In the genomic region with DNA sequence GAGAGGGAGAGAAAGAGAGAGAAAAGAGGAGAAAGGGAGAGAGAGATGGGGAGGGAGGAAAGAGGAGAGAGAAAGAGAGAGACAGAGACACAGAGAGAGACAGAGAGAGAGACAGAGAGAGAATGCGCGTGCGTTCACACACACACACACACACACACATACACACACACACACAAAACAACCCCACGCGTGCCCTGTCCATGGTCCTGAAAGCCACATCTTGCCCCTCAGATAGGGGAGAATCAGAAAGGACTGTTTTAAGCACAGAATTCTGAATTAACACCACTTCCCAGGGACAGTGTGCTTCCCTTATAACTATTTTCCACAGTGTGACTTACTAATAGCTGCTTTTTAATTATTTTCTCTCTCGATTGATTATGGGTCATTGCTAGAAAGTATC, we compare ENCODE assay signal across 12 mouse cellular contexts.
DNase-seq lines count a peak whose midpoint lies in the region; ATAC-seq lines count a peak whose summit lies in the region.
"Had no signal": no experiment of that assay in that cellular context is flagged by ENCODE, and none has a peak within 500 bp of the region (broad histone marks: within the 10 kb centered on the region; RNA-seq: fewer than 3 reads in every experiment).

No protein-coding gene starts in this region.

- no peak overlapping the region for H3K4me3 ChIP-seq in hindbrain, embryonic 11.5 days (ENCODE audit: low read depth, low read length)
- H3K4me3 ChIP-seq in hindbrain, embryonic 13.5 days: no peak overlapping the region
- H3K4me3 ChIP-seq: liver, embryonic 15.5 days; stomach, embryonic 15.5 days had no signal

- no peaks in the 10 kb centered on the region for H3K9me3 ChIP-seq in hindbrain, embryonic 11.5 days (ENCODE audit: control insufficient read depth, low read length)
- H3K9me3 ChIP-seq in hindbrain, embryonic 13.5 days: peaks cover 3% of the 10 kb centered on the region; the same call in 1 of the 2 replicates
- H3K9me3 ChIP-seq: liver, embryonic 15.5 days; stomach, embryonic 15.5 days had no signal

- H3K36me3 ChIP-seq in hindbrain, embryonic 11.5 days (ENCODE audit: control insufficient read depth, insufficient read depth, low read length): no peaks in the 10 kb centered on the region
- no peaks in the 10 kb centered on the region for H3K36me3 ChIP-seq in hindbrain, embryonic 13.5 days
- H3K36me3 ChIP-seq: liver, embryonic 15.5 days; stomach, embryonic 15.5 days had no signal

- H3K9ac ChIP-seq in hindbrain, embryonic 11.5 days (ENCODE audit: low read depth, low read length): no peak overlapping the region
- H3K9ac ChIP-seq in hindbrain, embryonic 13.5 days: no peak overlapping the region
- H3K9ac ChIP-seq: liver, embryonic 15.5 days; stomach, embryonic 15.5 days had no signal

- ATAC-seq in hindbrain, embryonic 11.5 days (ENCODE audit: low FRiP score): no peak
- ATAC-seq in hindbrain, embryonic 13.5 days (ENCODE audit: low FRiP score): no peak
- ATAC-seq: inflammation-experienced regulatory T-cells, adult 6 months had no signal

- WGBS in hindbrain, embryonic 11.5 days: 58% methylated on average over 6 of the region's 6 CpGs
- WGBS in hindbrain, embryonic 13.5 days: 71% methylated on average over 6 of the region's 6 CpGs

- H3K27me3 ChIP-seq in hindbrain, embryonic 11.5 days (ENCODE audit: control insufficient read depth, insufficient read depth, low read length): no peaks in the 10 kb centered on the region
- H3K27me3 ChIP-seq in hindbrain, embryonic 13.5 days: no peaks in the 10 kb centered on the region
- H3K27me3 ChIP-seq: liver, embryonic 15.5 days; stomach, embryonic 15.5 days had no signal

- H3K27ac ChIP-seq in hindbrain, embryonic 11.5 days (ENCODE audit: low read depth, low read length): no peak overlapping the region
- no peak overlapping the region for H3K27ac ChIP-seq in hindbrain, embryonic 13.5 days
- H3K27ac ChIP-seq: liver, embryonic 15.5 days; stomach, embryonic 15.5 days had no signal

- peak; percentile 53 for DNase-seq in hindbrain, embryonic 11.5 days (ENCODE audit: low spot score)
- DNase-seq in testis, postnatal 10 days (ENCODE audit: low spot score): peak; percentile 69
- DNase-seq in testis, postnatal 14 days (ENCODE audit: low spot score): no peak
- peak; percentile 73 for DNase-seq in embryo, embryonic 10.5 days (ENCODE audit: low spot score)
- DNase-seq in retina, postnatal 1 day: peak; percentile 45
- DNase-seq in gastrocnemius, postnatal 36 days: no peak
- DNase-seq in urinary bladder, adult 18-20 months (ENCODE audit: low spot score in 2 of 2): no peak

- intact Hi-C loops in gastrocnemius, postnatal 36 days (cut with DNase I): no loop called here

- peaks cover 5% of the 10 kb centered on the region; the same call in 1 of the 2 replicates for H3K4me1 ChIP-seq in hindbrain, embryonic 11.5 days (replicated peaks; ENCODE audit: control insufficient read depth, insufficient read depth, low read length)
- H3K4me1 ChIP-seq in hindbrain, embryonic 13.5 days (replicated peaks): peaks cover 9% of the 10 kb centered on the region
- H3K4me1 ChIP-seq: liver, embryonic 15.5 days; stomach, embryonic 15.5 days had no signal

- no peak overlapping the region for H3K4me2 ChIP-seq in hindbrain, embryonic 11.5 days (replicated peaks; ENCODE audit: low read depth, low read length)
- no peak overlapping the region for H3K4me2 ChIP-seq in hindbrain, embryonic 13.5 days
- H3K4me2 ChIP-seq: heart, embryonic 11.5 days; liver, embryonic 15.5 days; stomach, embryonic 15.5 days had no signal

Comparison
In these comparisons a context has a peak if more than half of its experiments do, and no peak if none do; other contexts are left out.
1. DNase-seq: peak in hindbrain, embryonic 11.5 days (single experiment), testis, postnatal 10 days (single experiment), embryo, embryonic 10.5 days (single experiment) and retina, postnatal 1 day (single experiment); none in testis, postnatal 14 days (single experiment), gastrocnemius, postnatal 36 days (0 of 2) and urinary bladder, adult 18-20 months (0 of 2).